Mouse (Mus musculus) forebrain, embryonic 13.5 days (tissue): ENCODE measurements around the gene Mageb4. TPM values are rescaled to one million over a fixed set of nuclear protein-coding genes. Genes with fewer than 3 reads are reported as not detected.
"Not testable (repeated sequence)": the region's sequence is repeated elsewhere in the genome, so short reads cannot be mapped to it uniquely, and the experiment has no call there.

Experiments
- ATAC-seq: fragments of 200-750 bp; cut with Nextera tagmentation; 2 replicates; pipeline ENCODE4 v1.8.0; 2017
- H3K27ac ChIP-seq: fragments of 300-500 bp; sonication (generic); 2 replicates; pipeline ENCODE4 v1.5.1; 2015; ENCODE audit warnings: inconsistent platforms, mild to moderate bottlenecking, moderate library complexity
- H3K27me3 ChIP-seq: fragments of 300-500 bp; sonication (generic); 2 replicates; pipeline ENCODE4 v1.6.1; 2015; ENCODE audit warnings: mild to moderate bottlenecking, inconsistent platforms
- H3K36me3 ChIP-seq: fragments of 300-500 bp; sonication (generic); 2 replicates; pipeline ENCODE4 v1.6.1; 2015; ENCODE audit warnings: mild to moderate bottlenecking, inconsistent platforms; ENCODE audit not compliant: poor library complexity, severe bottlenecking
- H3K4me1 ChIP-seq: fragments of 300-500 bp; sonication (generic); 2 replicates; pipeline ENCODE4 v1.6.1; 2015; ENCODE audit warnings: inconsistent platforms
- H3K4me2 ChIP-seq: fragments of 300-500 bp; sonication (generic); 2 replicates; pipeline ENCODE4 v1.6.1; 2015; ENCODE audit warnings: inconsistent platforms, mild to moderate bottlenecking, moderate library complexity
- H3K4me3 ChIP-seq: fragments of 300-500 bp; sonication (generic); 2 replicates; pipeline ENCODE4 v1.5.1; 2015; ENCODE audit warnings: mild to moderate bottlenecking, inconsistent platforms
- H3K9ac ChIP-seq: fragments of 300-500 bp; sonication (generic); 2 replicates; pipeline ENCODE4 v1.6.1; 2015; ENCODE audit warnings: mild to moderate bottlenecking, inconsistent platforms
- H3K9me3 ChIP-seq: fragments of 300-500 bp; sonication (generic); replicated peaks from 2 replicates; pipeline ENCODE4 v1.6.1; 2016; ENCODE audit warnings: inconsistent platforms
- WGBS: fragments of 180-500 bp; shearing (Covaris S2); methylation state at CpG from one replicate; pipeline ENCODE4 v1.1.7; 2015; 5-methylcytosine and 5-hydroxymethylcytosine counted together
- polyA plus RNA-seq: library from polyadenylated mRNA; unstranded; fragments of >200 nt; fragmentation: Nextera tagmentation; extraction: Ambion mirVana; gene quantifications from 2 replicates; pipeline ENCODE4 v1.2.1, GENCODE M21; 2015

Mageb4 gene
- polyA plus RNA-seq = not detected in 2 replicates

DNA sequence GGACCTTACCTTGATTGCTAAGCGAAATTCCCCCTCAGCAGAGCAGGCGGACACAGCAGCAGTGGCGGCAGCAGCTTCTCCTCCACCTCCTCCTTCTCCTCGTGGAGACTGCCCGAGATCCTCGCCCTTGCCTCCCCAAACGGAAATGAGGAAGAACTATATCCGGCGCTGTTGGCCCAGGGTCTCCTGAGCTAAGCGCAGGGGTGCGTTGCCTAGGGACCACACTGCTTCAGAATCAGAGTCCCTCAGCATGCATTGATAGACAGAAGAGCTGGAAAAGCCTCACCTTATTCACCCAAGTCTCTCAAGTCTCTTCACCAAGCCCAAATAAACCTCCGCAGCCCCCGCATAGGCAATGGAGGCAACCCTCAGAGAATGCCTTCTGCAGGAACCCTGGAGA, at the start of gene Mageb4:
TSS of gene Mageb4 (minus strand) at position 101 of the 400 bp plus-strand sequence.
- H3K27ac ChIP-seq, H3K4me2 ChIP-seq, H3K36me3 ChIP-seq, H3K4me3 ChIP-seq, H3K27me3 ChIP-seq, H3K9ac ChIP-seq, ATAC-seq, H3K4me1 ChIP-seq, H3K9me3 ChIP-seq: not testable (repeated sequence)
- WGBS = no CpG with 5 or more reads among the region's 13 CpGs

DNA sequence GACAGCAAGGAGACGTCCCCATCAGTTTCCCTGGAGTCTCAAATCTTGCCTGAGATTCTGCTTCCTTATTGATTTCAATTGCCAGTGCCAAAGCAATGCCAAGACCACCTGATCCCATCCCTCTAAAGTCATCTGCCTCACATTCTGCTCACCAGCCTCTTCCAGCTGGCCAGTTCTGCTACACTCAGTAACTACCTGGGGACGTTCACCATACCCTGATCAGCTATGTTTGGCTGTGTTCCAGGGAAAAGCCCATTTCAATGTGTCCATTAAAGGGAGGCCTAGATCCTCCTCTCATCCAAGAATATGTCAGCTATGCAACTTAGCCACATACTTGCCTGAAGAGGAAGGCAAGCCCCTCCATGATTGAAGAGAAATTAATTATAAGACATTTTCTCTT, 20.3 kb downstream of the Mageb4 start:
- not testable (repeated sequence) for H3K9ac ChIP-seq, H3K9me3 ChIP-seq, H3K27ac ChIP-seq, H3K4me3 ChIP-seq, H3K4me1 ChIP-seq, H3K27me3 ChIP-seq, H3K36me3 ChIP-seq, H3K4me2 ChIP-seq
- WGBS = 53% methylated on average over 1 of the region's 2 CpGs
- ATAC-seq = peak; percentile 21; the same call in 1 of the 2 replicates

GRCm38 (mm10) chrX:86245950-86246349, 58.9 kb downstream of the Mageb4 start:
- H3K9me3 ChIP-seq, H3K27me3 ChIP-seq, H3K27ac ChIP-seq, H3K36me3 ChIP-seq, H3K9ac ChIP-seq, H3K4me3 ChIP-seq, H3K4me1 ChIP-seq, H3K4me2 ChIP-seq: not testable (repeated sequence)
- peak; percentile 43; the same call in 1 of the 2 replicates for ATAC-seq
- WGBS = no CpG with 5 or more reads among the region's 1 CpGs

DNA sequence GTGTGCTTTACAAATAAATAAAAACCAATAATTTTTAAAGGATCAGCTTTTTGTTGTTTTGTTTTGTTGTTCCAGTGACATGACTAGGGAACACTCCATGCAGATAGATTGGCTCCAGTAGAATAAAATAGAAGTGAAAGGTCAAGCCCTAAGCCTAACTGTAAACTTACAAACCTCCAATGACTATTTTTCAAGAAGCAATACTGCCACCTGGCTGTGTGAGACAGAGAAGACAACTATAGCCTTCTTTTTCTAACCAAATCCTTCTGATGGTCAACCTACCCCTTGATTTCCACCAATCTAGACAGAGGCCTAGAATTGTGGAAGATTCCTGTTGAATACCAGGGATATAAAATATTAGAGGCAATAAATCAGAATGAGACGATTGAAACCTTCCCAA, 67.6 kb downstream of the Mageb4 start:
- no peaks in the 10 kb centered on the region for H3K9me3 ChIP-seq
- no peak overlapping the region for H3K9ac ChIP-seq
- H3K27me3 ChIP-seq = no peaks in the 10 kb centered on the region
- no peak for ATAC-seq
- no peak overlapping the region for H3K4me2 ChIP-seq
- no CpG with 5 or more reads among the region's 1 CpGs for WGBS
- H3K4me3 ChIP-seq = no peak overlapping the region
- no peak overlapping the region for H3K27ac ChIP-seq
- H3K4me1 ChIP-seq = no peaks in the 10 kb centered on the region
- H3K36me3 ChIP-seq = no peaks in the 10 kb centered on the region

Other genes with a start within 250 kb of the Mageb4 start
- 0.59 and 0.94 TPM in 2 replicates for gene Nr0b1, start 113.3 kb downstream of the Mageb4 start, polyA plus RNA-seq